8 mouse cellular contexts compared by ENCODE assay signal in genomic region chr10:117844782-117845596, GRCm38 (mm10). TPM values are rescaled to one million over a fixed set of nuclear protein-coding genes. Genes with fewer than 3 reads are reported as not detected.
A peak's percentile ranks its signal among the peaks of the same experiment; 100 is the strongest.
DNase-seq lines count a peak whose midpoint lies in the region; ATAC-seq and TF ChIP-seq lines count a peak whose summit lies in the region.

No protein-coding gene starts in this region.

- ATAC-seq in kidney, embryonic 14.5 days (ENCODE audit: low FRiP score, low TSS enrichment) = no peak; the same call in none of the 2 replicates
- ATAC-seq in liver, embryonic 11.5 days (replicated peaks; ENCODE audit: low FRiP score) = peak; percentile 33
- ATAC-seq in monocyte, adult 5-6 weeks (replicated peaks; ENCODE audit: insufficient number of reproducible peaks, low FRiP score, low TSS enrichment, poor library complexity, severe bottlenecking) = peak; percentile 44

- H3K36me3 ChIP-seq in heart, embryonic 10.5 days = no peaks in the 10 kb centered on the region
- H3K36me3 ChIP-seq in kidney, embryonic 14.5 days (ENCODE audit: control insufficient read depth, insufficient read depth, low read length) = no peaks in the 10 kb centered on the region
- no peaks in the 10 kb centered on the region for H3K36me3 ChIP-seq in liver, embryonic 11.5 days (ENCODE audit: control insufficient read depth, insufficient read depth, low read length)

- H3K4me2 ChIP-seq in kidney, embryonic 14.5 days (replicated peaks; ENCODE audit: low read depth, low read length) = peak overlapping the region; percentile 67
- peak overlapping the region; percentile 88 for H3K4me2 ChIP-seq in liver, embryonic 11.5 days

- H3K9me3 ChIP-seq in heart, embryonic 10.5 days = no peaks in the 10 kb centered on the region
- H3K9me3 ChIP-seq in kidney, embryonic 14.5 days (ENCODE audit: control insufficient read depth, low read length) = no peaks in the 10 kb centered on the region
- H3K9me3 ChIP-seq in liver, embryonic 11.5 days (ENCODE audit: control insufficient read depth, low read length) = no peaks in the 10 kb centered on the region

- H3K4me3 ChIP-seq in embryonic fibroblast, embryonic 13.5 days (ENCODE audit: insufficient read depth, low read length) = peak overlapping the region; percentile 98
- peak overlapping the region; percentile 99 for H3K4me3 ChIP-seq in heart, embryonic 10.5 days
- H3K4me3 ChIP-seq in kidney, embryonic 14.5 days (ENCODE audit: low read length) = peak overlapping the region; percentile 67
- H3K4me3 ChIP-seq in liver, embryonic 11.5 days (ENCODE audit: low read depth, low read length) = peak overlapping the region; percentile 90

- no peaks in the 10 kb centered on the region; the same call in 1 of the 2 replicates for H3K4me1 ChIP-seq in embryonic fibroblast, embryonic 13.5 days (ENCODE audit: control insufficient read depth, insufficient read depth, low read length)
- peaks cover 37% of the 10 kb centered on the region for H3K4me1 ChIP-seq in heart, embryonic 10.5 days
- peaks cover 5% of the 10 kb centered on the region for H3K4me1 ChIP-seq in kidney, embryonic 14.5 days (ENCODE audit: control insufficient read depth, insufficient read depth, low read length)
- H3K4me1 ChIP-seq in liver, embryonic 11.5 days (replicated peaks; ENCODE audit: control insufficient read depth, insufficient read depth, low read length) = peaks cover 27% of the 10 kb centered on the region

- peak overlapping the region; percentile 80 for H3K27ac ChIP-seq in embryonic fibroblast, embryonic 13.5 days (ENCODE audit: insufficient read depth, low read length)
- H3K27ac ChIP-seq in heart, embryonic 10.5 days = peak overlapping the region; percentile 99
- H3K27ac ChIP-seq in kidney, embryonic 14.5 days (ENCODE audit: low read depth, low read length) = peak overlapping the region; percentile 90
- peak overlapping the region; percentile 97 for H3K27ac ChIP-seq in liver, embryonic 11.5 days (ENCODE audit: low read depth, low read length)

- TF ChIP-seq POLR2A in embryonic fibroblast, embryonic 13.5 days (IDR thresholded peaks at IDR 0.05; ENCODE audit: low read depth, low read length) = no peak

- peak overlapping the region; percentile 98 for H3K9ac ChIP-seq in kidney, embryonic 14.5 days (ENCODE audit: low read depth, low read length)
- peak overlapping the region; percentile 87 for H3K9ac ChIP-seq in liver, embryonic 11.5 days (ENCODE audit: low read depth, low read length)

- DNase-seq in A20 (ENCODE audit: low read depth, low spot score) = peak; percentile 72
- DNase-seq in adrenal gland, postnatal 4 days (ENCODE audit: low spot score in 2 of 2) = peak; percentile 32 to 47
- DNase-seq in heart, embryonic 10.5 days (ENCODE audit: low spot score) = no peak
- peak; percentile 78 for DNase-seq in liver, embryonic 11.5 days (ENCODE audit: low spot score)
- peak; percentile 69 to 72 for DNase-seq in spleen, postnatal 36 days (ENCODE audit: low spot score in 2 of 2)

- TF ChIP-seq CTCF in embryonic fibroblast, embryonic 13.5 days (IDR thresholded peaks at IDR 0.05; ENCODE audit: borderline replicate concordance, insufficient read depth, low read length) = no peak

- 2% methylated on average over 52 of the region's 52 CpGs for WGBS in heart, embryonic 10.5 days
- 1% methylated on average over 50 of the region's 52 CpGs for WGBS in kidney, embryonic 14.5 days
- 1% methylated on average over 49 of the region's 52 CpGs for WGBS in liver, embryonic 11.5 days

- no peaks in the 10 kb centered on the region for H3K27me3 ChIP-seq in heart, embryonic 10.5 days (ENCODE audit: insufficient read depth, poor library complexity, severe bottlenecking)
- no peaks in the 10 kb centered on the region for H3K27me3 ChIP-seq in kidney, embryonic 14.5 days (ENCODE audit: control insufficient read depth, insufficient read depth, low read length)
- no peaks in the 10 kb centered on the region for H3K27me3 ChIP-seq in liver, embryonic 11.5 days (replicated peaks; ENCODE audit: control insufficient read depth, insufficient read depth, low read length)

RNA-seq across cellular contexts. Expression of gene Rap1b, which starts 0.8 kb away (rescaled TPM):
- total RNA-seq in adrenal gland, postnatal 4 days (2021) = 100 to 1,000 TPM; 143 to 149 TPM
- polyA plus RNA-seq in embryonic fibroblast, embryonic 13.5 days (2011; ENCODE audit: insufficient read length, low read depth, missing spikeins) = 186 and 209 TPM in 2 replicates
- 132 and 170 TPM in 2 replicates for polyA plus RNA-seq in heart, embryonic 10.5 days (2016; fragmentation: Nextera tagmentation; extraction: Ambion mirVana)
- 139 and 176 TPM in 2 replicates for polyA plus RNA-seq in kidney, embryonic 14.5 days (2014; fragmentation: Nextera tagmentation; extraction: Ambion mirVana)
- 252 and 292 TPM in 2 replicates for polyA plus RNA-seq in liver, embryonic 11.5 days (2014; fragmentation: Nextera tagmentation; extraction: Ambion mirVana)
- total RNA-seq in monocyte, adult 5-6 weeks (2017) = 807 to 1,253 TPM (median 1,136 TPM) in 3 replicates

RNA-seq across cellular contexts. Expression of gene Nup107, which starts 52.5 kb away (rescaled TPM):
- total RNA-seq in adrenal gland, postnatal 4 days (2021) = 10 to 100 TPM; 28.7 to 30.2 TPM
- polyA plus RNA-seq in embryonic fibroblast, embryonic 13.5 days (2011; ENCODE audit: insufficient read length, low read depth, missing spikeins) = 61.7 and 70.3 TPM in 2 replicates
- 75.0 and 84.0 TPM in 2 replicates for polyA plus RNA-seq in heart, embryonic 10.5 days (2016; fragmentation: Nextera tagmentation; extraction: Ambion mirVana)
- 48.6 and 77.5 TPM in 2 replicates for polyA plus RNA-seq in kidney, embryonic 14.5 days (2014; fragmentation: Nextera tagmentation; extraction: Ambion mirVana)
- 102 and 120 TPM in 2 replicates for polyA plus RNA-seq in liver, embryonic 11.5 days (2014; fragmentation: Nextera tagmentation; extraction: Ambion mirVana)
- total RNA-seq in monocyte, adult 5-6 weeks (2017) = 62.6 to 83.6 TPM (median 77.5 TPM) in 3 replicates
